Mouse (Mus musculus): Measurements from ENCODE around the gene AU040320.

The AU040320 gene

GRCm38 (mm10) chr4:126860268-126860986, 107.1 kb downstream of the AU040320 start:
- DNase-seq (ENCODE audit: low read depth, low spot score): no peak

DNA sequence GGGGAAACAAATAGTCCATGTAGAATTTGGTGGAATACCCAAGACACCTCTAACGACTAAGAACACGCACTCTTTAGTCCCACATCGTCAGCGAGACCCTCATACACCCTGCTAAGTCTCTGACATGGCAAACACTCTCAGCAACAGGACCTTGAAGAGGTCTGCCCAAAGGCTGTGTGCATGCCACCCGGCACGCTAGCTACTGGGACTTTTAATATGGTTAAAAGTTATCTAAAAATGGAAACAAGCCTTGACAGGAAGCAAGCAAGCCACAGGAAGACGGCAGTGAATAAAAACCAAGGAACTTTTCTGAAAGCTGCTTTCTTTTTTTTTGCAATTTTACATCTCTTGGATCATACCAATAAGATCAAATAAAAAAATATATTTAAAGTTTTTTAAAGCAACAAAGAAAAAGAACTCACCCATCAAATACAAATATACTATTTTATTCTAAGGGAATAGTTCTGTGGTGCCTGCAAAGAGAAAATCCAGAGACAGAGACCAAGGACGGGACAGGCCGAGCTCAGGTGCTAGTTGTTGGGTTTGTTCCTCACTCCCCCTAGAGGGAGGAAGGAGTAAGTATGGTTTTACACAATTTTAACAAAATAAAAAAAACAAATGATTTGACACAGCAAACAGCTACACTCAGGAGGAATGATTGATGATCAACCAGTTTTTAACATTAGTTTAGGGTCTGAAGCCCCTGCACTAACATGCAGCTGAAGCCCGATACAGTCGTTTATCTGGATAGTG, 108.3 kb downstream of the AU040320 start:
- no peak for DNase-seq (ENCODE audit: low read depth, low spot score)

DNA sequence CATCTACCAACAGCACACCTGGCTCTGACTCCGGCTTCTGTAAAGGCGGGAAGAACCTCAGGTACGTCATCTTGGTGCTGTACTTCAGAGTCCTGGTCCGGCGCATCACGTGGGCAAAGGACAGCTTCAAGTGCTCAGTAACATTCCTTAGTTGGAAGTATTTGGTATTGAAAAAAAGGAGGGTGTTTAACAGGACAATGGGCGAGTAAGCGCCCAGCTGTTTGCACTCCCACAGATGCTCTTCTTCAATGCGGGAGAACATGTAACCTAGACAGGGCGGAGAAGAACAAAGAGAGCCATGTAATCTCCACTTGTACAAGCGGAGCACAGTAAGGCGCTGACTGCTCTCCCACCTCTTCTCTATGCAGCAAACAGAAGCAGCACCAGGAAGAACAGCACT, 115.4 kb downstream of the AU040320 start:
- DNase-seq (ENCODE audit: low read depth, low spot score): no peak

- no peak for DNase-seq (ENCODE audit: low read depth, low spot score)
Measured at GRCm38 (mm10) chr4:126872717-126873116, 119.4 kb downstream of the AU040320 start.

- no peak for DNase-seq (ENCODE audit: low read depth, low spot score)
Measured at GRCm38 (mm10) chr4:126879560-126880275, 126.4 kb downstream of the AU040320 start.

DNA sequence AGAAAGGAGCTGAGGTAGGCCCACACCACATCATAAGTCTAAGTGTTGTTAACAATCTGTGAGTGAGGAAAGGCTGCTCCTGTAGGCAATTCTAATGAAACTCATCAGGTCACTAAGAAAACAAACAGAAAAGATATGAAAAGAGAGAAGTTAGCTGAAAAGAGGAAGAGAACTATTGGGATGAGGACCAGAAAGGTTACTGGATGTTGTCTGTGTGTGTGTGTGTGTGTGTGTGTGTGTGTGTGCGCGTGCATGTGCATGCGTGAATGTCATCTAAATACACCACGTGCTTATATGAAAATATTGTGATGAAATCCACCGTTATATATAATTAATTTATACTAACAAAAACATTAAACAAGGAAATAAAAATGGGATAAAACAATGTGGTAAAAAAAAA, 130.3 kb downstream of the AU040320 start:
- DNase-seq (ENCODE audit: low read depth, low spot score): no peak

- no peak for DNase-seq (ENCODE audit: low read depth, low spot score)
Measured at GRCm38 (mm10) chr4:126885953-126886352, 132.6 kb downstream of the AU040320 start.

- DNase-seq (ENCODE audit: low read depth, low spot score): no peak
Measured at GRCm38 (mm10) chr4:126889879-126890278, 136.5 kb downstream of the AU040320 start.

All from c-Kit-negative CD71-positive TER-119-positive erythroid progenitor cells, embryonic 14.5 days (primary cell).